Mouse (Mus musculus) embryo, embryonic 9.5 days (tissue): Measurements from ENCODE around the gene Ehd1.

Experiments used
- DNase-seq: peaks from one replicate; pipeline ENCODE4 v3.0.0-alpha.2; 2017; ENCODE audit errors: extremely low spot score

The Ehd1 gene

GRCm38 (mm10) chr19:6334673-6335457 is 58.3 kb downstream of the Ehd1 start, which contains the start of gene Men1:
Gene Men1 (plus strand): TSS chr19:6334979.
- peak; percentile 92 for DNase-seq

- DNase-seq: peak; percentile 31
Observed at GRCm38 (mm10) chr19:6335458-6335827, 58.9 kb downstream of the Ehd1 start.

- DNase-seq: no peak
Observed at GRCm38 (mm10) chr19:6336920-6337319, 60.4 kb downstream of the Ehd1 start.

GRCm38 (mm10) chr19:6338171-6338570 is 61.6 kb downstream of the Ehd1 start:
- no peak for DNase-seq

- no peak for DNase-seq
Observed at GRCm38 (mm10) chr19:6338716-6339115, 62.2 kb downstream of the Ehd1 start.

- DNase-seq: no peak
Observed at GRCm38 (mm10) chr19:6339191-6339590, 62.7 kb downstream of the Ehd1 start.

GRCm38 (mm10) chr19:6339890-6340504 is 63.5 kb downstream of the Ehd1 start:
- DNase-seq: no peak

- DNase-seq: peak; percentile 82
Observed at GRCm38 (mm10) chr19:6340524-6341452, 64.3 kb downstream of the Ehd1 start, which contains the start of gene Map4k2. Gene Map4k2 (plus strand): TSS chr19:6341135.

- DNase-seq: no peak
Observed at GRCm38 (mm10) chr19:6341453-6342077, 65.0 kb downstream of the Ehd1 start.

GRCm38 (mm10) chr19:6342276-6342933 is 65.9 kb downstream of the Ehd1 start:
- no peak for DNase-seq

GRCm38 (mm10) chr19:6343066-6343925 is 66.8 kb downstream of the Ehd1 start:
- no peak for DNase-seq

- DNase-seq: no peak
Observed at GRCm38 (mm10) chr19:6343996-6344395, 67.5 kb downstream of the Ehd1 start.

GRCm38 (mm10) chr19:6346023-6346422 is 69.5 kb downstream of the Ehd1 start:
- DNase-seq: no peak

GRCm38 (mm10) chr19:6346661-6347060 is 70.1 kb downstream of the Ehd1 start:
- DNase-seq: no peak

- DNase-seq: no peak
Observed at GRCm38 (mm10) chr19:6347615-6348014, 71.1 kb downstream of the Ehd1 start.

- DNase-seq: peak; percentile 24
Observed at GRCm38 (mm10) chr19:6348717-6349116, 72.2 kb downstream of the Ehd1 start.

GRCm38 (mm10) chr19:6349215-6349983 is 72.9 kb downstream of the Ehd1 start:
- DNase-seq: peak; percentile 57
